Mouse (Mus musculus) midbrain, postnatal 0 days (tissue): ENCODE measurements around the gene Pnpla8. TPM values are rescaled to one million over a fixed set of nuclear protein-coding genes. Genes with fewer than 3 reads are reported as not detected.
A peak's percentile ranks its signal among the peaks of the same experiment; 100 is the strongest.
"Not testable (repeated sequence)": the region's sequence is repeated elsewhere in the genome, so short reads cannot be mapped to it uniquely, and the experiment has no call there.

Experiments used
- ATAC-seq: fragments of 200-750 bp; cut with Nextera tagmentation; 2 replicates; pipeline ENCODE4 v1.8.0; 2017; ENCODE audit warnings: moderate number of reproducible peaks, mild to moderate bottlenecking, moderate TSS enrichment, moderate library complexity; ENCODE audit not compliant: low FRiP score
- DNase-seq: peaks from one replicate; pipeline ENCODE4 v3.0.0-alpha.2; 2015; ENCODE audit warnings: low spot score
- H3K27ac ChIP-seq: fragments of 300-500 bp; sonication (generic); 2 replicates; pipeline ENCODE4 v1.5.1; 2014; ENCODE audit warnings: low read depth, mild to moderate bottlenecking, low read length, mixed read lengths
- H3K27me3 ChIP-seq: fragments of 300-500 bp; sonication (generic); 2 replicates; pipeline ENCODE4 v1.6.1; 2014; ENCODE audit warnings: low read length, control low read depth, mixed read lengths; ENCODE audit not compliant: insufficient read depth
- H3K36me3 ChIP-seq: fragments of 300-500 bp; sonication (generic); 2 replicates; pipeline ENCODE4 v1.6.1; 2014; ENCODE audit warnings: low read length, control low read depth, mixed read lengths; ENCODE audit not compliant: insufficient read depth
- H3K4me1 ChIP-seq: fragments of 300-500 bp; sonication (generic); 2 replicates; pipeline ENCODE4 v1.6.1; 2014; ENCODE audit warnings: mild to moderate bottlenecking, control low read depth, antibody characterized with exemption, low read length, mixed read lengths; ENCODE audit not compliant: insufficient read depth
- H3K4me2 ChIP-seq: fragments of 300-500 bp; sonication (generic); 2 replicates; pipeline ENCODE4 v1.6.1; 2014; ENCODE audit warnings: low read depth, mild to moderate bottlenecking, low read length, mixed read lengths; ENCODE audit not compliant: poor library complexity, severe bottlenecking
- H3K4me3 ChIP-seq: fragments of 300-500 bp; sonication (generic); 2 replicates; pipeline ENCODE4 v1.5.1; 2014; ENCODE audit warnings: low read depth, mild to moderate bottlenecking, low read length, moderate library complexity
- H3K9ac ChIP-seq: fragments of 300-500 bp; sonication (generic); replicated peaks from 2 replicates; pipeline ENCODE4 v1.6.1; 2014; ENCODE audit warnings: mild to moderate bottlenecking, low read length, moderate library complexity, mixed read lengths; ENCODE audit not compliant: poor library complexity, severe bottlenecking
- H3K9me3 ChIP-seq: fragments of 300-500 bp; sonication (generic); 2 replicates; pipeline ENCODE4 v1.6.1; 2016; ENCODE audit warnings: low read length, control low read depth
- CTCF ChIP-seq: IDR thresholded peaks from 2 replicates; pipeline ENCODE4 v1.5.1; 2016; ENCODE audit warnings: antibody characterized with exemption, mild to moderate bottlenecking
- WGBS: fragments of 180-500 bp; shearing (Covaris S2); extraction: QIAGEN DNeasy Blood & Tissue Kit; methylation state at CpG from one replicate; pipeline ENCODE4 v1.1.7; 2014; 5-methylcytosine and 5-hydroxymethylcytosine counted together
- polyA plus RNA-seq: library from polyadenylated mRNA; unstranded; fragments of >200 nt; fragmentation: Nextera tagmentation; extraction: Ambion mirVana; gene quantifications from 2 replicates; pipeline ENCODE4 v1.2.1, GENCODE M21; 2015
- total RNA-seq: library from RNA; depleted of rRNA; stranded (reverse); fragments of >200 nt; gene quantifications from 2 replicates; pipeline ENCODE4 v1.2.3, GENCODE M21; 2014

Gene Pnpla8
- total and polyA plus RNA-seq, 2 experiments from 2014 or later: 75.8 to 125 TPM

DNA sequence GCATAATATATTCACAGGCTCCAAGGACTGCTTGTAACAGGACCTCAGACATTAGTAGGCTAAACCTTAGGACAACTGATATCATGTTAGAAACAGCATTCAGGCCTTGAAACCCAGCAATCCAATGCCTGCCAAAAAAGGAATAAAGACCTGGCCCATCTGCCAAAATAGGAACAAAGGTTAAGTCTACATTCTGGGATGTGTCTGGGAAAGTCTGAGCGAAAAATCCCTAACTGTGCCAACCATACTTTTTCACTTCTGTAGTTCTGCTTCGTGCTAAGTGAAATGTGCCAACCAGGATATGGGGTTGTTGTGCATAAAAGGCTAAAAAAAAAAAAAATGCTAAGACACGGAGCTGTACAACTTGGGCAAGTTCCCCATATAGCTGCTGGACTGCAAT is 44.5 kb downstream of the Pnpla8 start:
- DNase-seq: no peak
- no peak for ATAC-seq
- no peaks in the 10 kb centered on the region for H3K4me1 ChIP-seq
- H3K36me3 ChIP-seq: no peaks in the 10 kb centered on the region
- H3K27me3 ChIP-seq: no peaks in the 10 kb centered on the region
- no peak overlapping the region for H3K4me2 ChIP-seq
- WGBS: 69% methylated on average over 3 of the region's 3 CpGs
- no peak overlapping the region for H3K27ac ChIP-seq
- no peaks in the 10 kb centered on the region for H3K9me3 ChIP-seq
- TF ChIP-seq CTCF: no peak
- no peak overlapping the region for H3K4me3 ChIP-seq
- H3K9ac ChIP-seq: no peak overlapping the region

DNA sequence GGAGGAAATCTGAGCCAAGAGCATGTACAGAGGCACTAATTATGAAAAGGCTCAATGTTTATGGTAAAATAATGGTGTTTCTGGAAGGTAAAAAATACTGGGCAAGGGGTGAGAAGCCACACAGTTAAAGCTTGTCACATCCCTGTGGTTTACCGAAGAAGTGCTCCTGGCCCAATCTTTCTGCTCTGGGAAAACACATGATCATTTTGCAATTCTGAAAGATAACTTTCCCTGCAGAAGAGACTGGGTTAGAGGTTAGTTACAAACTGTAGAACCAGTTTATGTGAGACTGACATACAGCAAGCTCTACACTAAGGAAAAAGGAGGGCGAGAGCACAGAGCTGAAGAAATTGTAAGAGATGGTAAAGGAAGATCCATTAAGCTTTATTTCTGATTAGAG is 46.0 kb downstream of the Pnpla8 start:
- H3K27me3 ChIP-seq: no peaks in the 10 kb centered on the region
- TF ChIP-seq CTCF: no peak
- no peak overlapping the region for H3K4me3 ChIP-seq
- H3K4me1 ChIP-seq: no peaks in the 10 kb centered on the region
- no peaks in the 10 kb centered on the region for H3K36me3 ChIP-seq
- no peaks in the 10 kb centered on the region for H3K9me3 ChIP-seq
- ATAC-seq (no peak), DNase-seq (no peak)
- H3K4me2 ChIP-seq: no peak overlapping the region
- WGBS: 89% methylated on average over 2 of the region's 2 CpGs
- H3K27ac ChIP-seq: no peak overlapping the region
- no peak overlapping the region for H3K9ac ChIP-seq

DNA sequence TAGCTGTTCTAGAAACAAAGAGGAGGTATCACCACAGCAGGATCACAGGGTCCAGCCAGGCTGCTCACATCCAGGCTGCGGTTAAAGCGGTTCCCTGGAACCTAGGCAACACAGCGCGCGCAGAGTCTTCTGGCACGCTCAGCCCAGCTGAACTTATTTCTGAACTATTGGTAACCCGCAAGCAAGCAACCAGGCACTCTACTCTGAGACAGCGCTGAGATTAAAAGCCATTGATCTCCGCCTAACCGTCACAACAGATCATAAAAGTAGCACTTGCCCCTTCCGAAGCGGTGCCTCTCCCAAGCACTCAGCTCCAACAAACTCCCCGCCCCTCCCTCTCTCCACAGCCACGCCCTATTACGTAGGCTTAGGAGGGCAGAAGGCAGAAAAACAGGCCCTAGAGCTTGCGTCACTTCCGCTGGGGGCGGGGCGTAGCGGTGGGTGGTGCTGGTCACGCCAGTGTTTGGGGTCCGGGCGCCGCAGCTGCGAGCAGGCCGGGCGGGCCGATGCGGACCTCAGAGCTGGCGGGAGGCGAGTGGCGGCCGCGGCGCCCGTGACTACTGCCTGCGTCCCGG is 47.6 kb downstream of the Pnpla8 start:
- DNase-seq (peak; percentile 98), ATAC-seq (peak; percentile 100)
- peak overlapping the region; percentile 92 for H3K9ac ChIP-seq
- no peaks in the 10 kb centered on the region for H3K27me3 ChIP-seq
- H3K4me1 ChIP-seq: no peaks in the 10 kb centered on the region
- H3K4me3 ChIP-seq: peak overlapping the region; percentile 88
- H3K4me2 ChIP-seq: peak overlapping the region; percentile 74
- H3K36me3 ChIP-seq: no peaks in the 10 kb centered on the region
- under 1% methylated on average over 37 of the region's 38 CpGs for WGBS
- no peak; the same call in 1 of the 2 replicates for TF ChIP-seq CTCF
- peak overlapping the region; percentile 96 for H3K27ac ChIP-seq
- H3K9me3 ChIP-seq: no peaks in the 10 kb centered on the region

DNA sequence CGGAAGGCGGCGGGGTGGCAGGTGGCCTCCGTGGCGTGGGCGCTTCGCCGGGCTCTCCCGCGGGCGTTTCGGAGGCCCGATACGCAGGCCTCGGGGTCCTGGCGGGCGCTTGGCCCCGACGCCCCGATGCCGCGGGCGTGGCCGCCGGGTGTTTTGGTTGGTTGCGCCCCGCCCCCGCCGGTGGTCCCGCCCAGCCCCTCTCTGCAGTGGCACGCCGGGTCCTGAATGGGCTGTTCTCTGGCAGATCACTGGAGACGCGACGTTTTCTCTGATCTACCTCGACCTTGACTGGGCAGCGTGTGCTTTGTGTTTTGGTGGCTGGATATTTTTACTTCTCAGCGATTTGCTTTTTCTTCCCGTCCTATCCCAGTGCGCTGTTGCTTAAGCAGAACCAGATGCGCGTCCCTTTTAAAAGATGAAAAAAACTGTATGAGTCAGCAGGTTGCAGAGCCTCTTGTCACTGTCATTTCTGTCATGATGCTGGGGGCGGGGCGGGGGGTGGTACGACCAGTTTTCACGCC is 48.2 kb downstream of the Pnpla8 start:
- Histone ChIP-seq H3K4me2 (peak overlapping the region; percentile 74), H3K27me3 (no peaks in the 10 kb centered on the region), H3K9me3 (no peaks in the 10 kb centered on the region), H3K36me3 (no peaks in the 10 kb centered on the region), H3K27ac (peak overlapping the region; percentile 96), H3K9ac (peak overlapping the region; percentile 92), H3K4me3 (peak overlapping the region; percentile 88), H3K4me1 (no peaks in the 10 kb centered on the region)
- no peak; the same call in 1 of the 2 replicates for TF ChIP-seq CTCF
- DNase-seq: peak; percentile 80
- peak; percentile 87 for ATAC-seq
- 0% methylated on average over 41 of the region's 46 CpGs for WGBS

DNA sequence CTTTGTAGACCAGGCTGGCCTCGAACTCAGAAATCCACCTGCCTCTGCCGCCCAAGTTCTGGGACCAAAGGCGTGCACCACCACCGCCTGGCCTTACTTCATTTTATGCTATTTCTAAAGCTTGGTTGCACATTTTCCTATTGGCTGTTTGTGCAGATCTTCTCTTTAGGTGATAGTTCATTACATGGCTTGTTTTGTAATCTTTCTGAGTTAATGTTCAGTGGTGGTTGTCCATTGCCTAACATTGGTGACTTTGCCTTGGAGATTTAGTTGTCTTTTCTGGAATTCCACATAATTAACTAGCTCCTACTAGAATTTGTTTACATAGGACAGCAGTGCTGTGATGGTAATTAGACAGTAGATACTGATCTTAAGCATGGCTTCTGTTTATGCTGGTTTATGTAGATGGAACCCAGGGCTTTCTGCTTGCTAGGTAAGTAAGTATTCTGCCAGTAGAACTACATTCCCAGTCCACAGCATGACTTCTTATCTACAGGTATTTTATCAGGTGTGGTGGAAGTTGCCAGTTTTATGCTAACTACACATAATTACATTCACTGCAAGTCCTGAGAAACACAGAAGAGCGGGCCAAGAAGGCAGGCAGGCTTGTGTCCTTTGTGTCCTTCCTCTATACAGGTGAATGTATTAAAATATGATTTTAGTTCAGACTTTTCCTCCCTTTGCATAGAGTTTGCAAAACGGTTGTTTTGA is 53.1 kb downstream of the Pnpla8 start:
- Histone ChIP-seq H3K4me2 (no peak overlapping the region), H3K27me3 (no peaks in the 10 kb centered on the region), H3K27ac (no peak overlapping the region), H3K9me3 (no peaks in the 10 kb centered on the region), H3K4me1 (no peaks in the 10 kb centered on the region), H3K36me3 (no peaks in the 10 kb centered on the region), H3K4me3 (no peak overlapping the region), H3K9ac (no peak overlapping the region)
- TF ChIP-seq CTCF: no peak
- no peak for DNase-seq
- no peak for ATAC-seq
- 93% methylated on average over 6 of the region's 6 CpGs for WGBS

DNA sequence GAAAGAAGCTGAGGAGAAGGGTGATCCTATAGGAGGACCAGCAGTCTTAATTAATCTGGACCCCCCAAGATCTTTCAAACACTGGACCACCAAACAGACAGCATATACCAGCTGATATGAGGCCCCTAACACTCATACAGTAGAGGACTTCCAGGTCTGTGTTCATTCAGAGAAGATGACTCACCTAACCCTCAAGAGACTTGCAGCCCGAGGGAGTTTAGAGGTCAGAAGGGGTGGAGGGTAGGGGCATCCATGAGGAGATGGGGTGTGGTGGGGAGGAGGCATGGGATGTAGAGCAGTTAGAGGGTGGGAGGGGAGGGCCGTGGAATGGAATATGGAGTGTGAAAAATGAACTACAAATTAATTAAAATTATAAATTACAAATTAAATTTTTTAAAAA is 59.0 kb downstream of the Pnpla8 start:
- not testable (repeated sequence) for H3K27ac ChIP-seq, H3K36me3 ChIP-seq, ATAC-seq, H3K9ac ChIP-seq, H3K9me3 ChIP-seq, H3K4me3 ChIP-seq, H3K4me2 ChIP-seq, H3K27me3 ChIP-seq, H3K4me1 ChIP-seq, DNase-seq
- 78% methylated on average over 2 of the region's 2 CpGs for WGBS
